Mouse (Mus musculus): Measurements from ENCODE around the gene Prickle2. TPM values are rescaled to one million over a fixed set of nuclear protein-coding genes. Genes with fewer than 3 reads are reported as not detected.

The Prickle2 gene
- polyA plus RNA-seq, 1 experiment from 2014 or later, result 0.35 TPM

- ATAC-seq (ENCODE audit: low read depth), result no peak
These were observed 80.0 kb downstream of the Prickle2 start for GRCm38 (mm10) chr6:92625923-92626322.

DNA sequence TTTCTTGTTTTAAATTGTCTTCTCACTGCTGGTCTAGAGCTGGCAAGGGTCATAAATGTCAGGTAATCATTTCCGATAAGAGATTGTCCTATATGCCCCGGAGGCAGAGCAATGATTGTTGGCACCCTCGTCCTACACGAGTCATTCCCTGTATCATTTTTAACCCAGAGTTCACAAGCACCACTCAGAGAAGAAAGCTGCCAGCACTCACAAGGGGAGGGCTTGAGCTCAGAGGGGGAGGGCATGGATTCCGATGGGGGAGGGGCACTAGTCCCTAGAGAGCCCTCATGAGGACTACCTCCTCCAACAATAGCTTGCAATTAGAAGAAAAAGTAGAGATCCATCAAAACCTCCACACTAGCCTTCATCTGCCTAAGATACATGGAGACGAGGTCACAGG lies 81.6 kb downstream of the Prickle2 start:
- H3K36me3 ChIP-seq (ENCODE audit: control insufficient read depth, insufficient read depth), result no peaks in the 10 kb centered on the region
- H3K9ac ChIP-seq (ENCODE audit: low read depth, low read length), result no peak overlapping the region
- H3K27ac ChIP-seq (ENCODE audit: low read length), result no peak overlapping the region
- no peak for ATAC-seq (ENCODE audit: low read depth)
- no peaks in the 10 kb centered on the region for H3K4me1 ChIP-seq (ENCODE audit: control insufficient read depth, low read depth, low read length)
- no peak overlapping the region for H3K4me3 ChIP-seq (ENCODE audit: low read depth, low read length)
- no peaks in the 10 kb centered on the region for H3K9me3 ChIP-seq (replicated peaks; ENCODE audit: control insufficient read depth, low read length)
- no peak overlapping the region for H3K4me2 ChIP-seq (ENCODE audit: low read depth, low read length)
- WGBS (ENCODE audit: insufficient replicate concordance), result 55% methylated on average over 6 of the region's 6 CpGs
- H3K27me3 ChIP-seq (ENCODE audit: control insufficient read depth, insufficient read depth, low read depth, low read length), result no peaks in the 10 kb centered on the region

More at GRCm38 (mm10) chr6:92625923-92626322, 80.0 kb downstream of the Prickle2 start:
- no peaks in the 10 kb centered on the region for H3K9me3 ChIP-seq (replicated peaks; ENCODE audit: control insufficient read depth, low read length)
- H3K27ac ChIP-seq (ENCODE audit: low read length), result no peak overlapping the region
- H3K4me2 ChIP-seq (ENCODE audit: low read depth, low read length), result no peak overlapping the region
- H3K9ac ChIP-seq (ENCODE audit: low read depth, low read length), result no peak overlapping the region
- no peaks in the 10 kb centered on the region for H3K36me3 ChIP-seq (ENCODE audit: control insufficient read depth, insufficient read depth)
- H3K4me3 ChIP-seq (ENCODE audit: low read depth, low read length), result no peak overlapping the region
- 40% methylated on average over 1 of the region's 1 CpGs for WGBS (ENCODE audit: insufficient replicate concordance)
- H3K27me3 ChIP-seq (ENCODE audit: control insufficient read depth, insufficient read depth, low read depth, low read length), result no peaks in the 10 kb centered on the region
- no peaks in the 10 kb centered on the region for H3K4me1 ChIP-seq (ENCODE audit: control insufficient read depth, low read depth, low read length)

- Histone ChIP-seq H3K9ac (ENCODE audit: low read depth, low read length) (no peak overlapping the region), H3K9me3 (replicated peaks; ENCODE audit: control insufficient read depth, low read length) (no peaks in the 10 kb centered on the region), H3K4me2 (ENCODE audit: low read depth, low read length) (no peak overlapping the region), H3K4me3 (ENCODE audit: low read depth, low read length) (no peak overlapping the region), H3K27ac (ENCODE audit: low read length) (no peak overlapping the region), H3K27me3 (ENCODE audit: control insufficient read depth, insufficient read depth, low read depth, low read length) (no peaks in the 10 kb centered on the region), H3K4me1 (ENCODE audit: control insufficient read depth, low read depth, low read length) (no peaks in the 10 kb centered on the region), H3K36me3 (ENCODE audit: control insufficient read depth, insufficient read depth) (no peaks in the 10 kb centered on the region)
- 58% methylated on average over 2 of the region's 2 CpGs for WGBS (ENCODE audit: insufficient replicate concordance)
- no peak for ATAC-seq (ENCODE audit: low read depth)
These were observed 88.8 kb downstream of the Prickle2 start for GRCm38 (mm10) chr6:92617183-92617582.

DNA sequence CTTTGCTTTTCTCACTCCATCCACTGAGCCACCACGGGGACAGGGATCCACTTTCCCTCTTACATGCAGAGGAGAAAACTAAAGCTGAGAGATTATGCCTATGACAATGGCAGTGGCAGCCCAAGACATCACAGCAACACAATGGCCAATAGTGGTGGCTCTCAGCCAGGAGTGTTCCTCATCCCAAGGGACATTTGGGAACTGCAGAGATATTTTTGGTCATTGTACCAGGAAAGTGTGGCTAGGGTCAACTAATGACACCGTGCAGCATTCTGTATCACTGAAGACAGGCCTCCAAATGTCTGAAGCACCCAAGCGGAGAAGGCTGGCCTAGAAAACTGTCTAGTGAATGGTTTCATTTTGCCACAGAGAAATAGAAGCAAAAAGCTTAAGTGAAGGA lies 91.2 kb downstream of the Prickle2 start:
- ATAC-seq (ENCODE audit: low read depth), result no peak
- Histone ChIP-seq H3K9me3 (replicated peaks; ENCODE audit: control insufficient read depth, low read length) (no peaks in the 10 kb centered on the region), H3K4me2 (ENCODE audit: low read depth, low read length) (no peak overlapping the region), H3K27me3 (ENCODE audit: control insufficient read depth, insufficient read depth, low read depth, low read length) (no peaks in the 10 kb centered on the region), H3K4me1 (ENCODE audit: control insufficient read depth, low read depth, low read length) (no peaks in the 10 kb centered on the region), H3K9ac (ENCODE audit: low read depth, low read length) (no peak overlapping the region), H3K27ac (ENCODE audit: low read length) (no peak overlapping the region), H3K4me3 (ENCODE audit: low read depth, low read length) (no peak overlapping the region), H3K36me3 (ENCODE audit: control insufficient read depth, insufficient read depth) (no peaks in the 10 kb centered on the region)
- 54% methylated on average over 3 of the region's 3 CpGs for WGBS (ENCODE audit: insufficient replicate concordance)

DNA sequence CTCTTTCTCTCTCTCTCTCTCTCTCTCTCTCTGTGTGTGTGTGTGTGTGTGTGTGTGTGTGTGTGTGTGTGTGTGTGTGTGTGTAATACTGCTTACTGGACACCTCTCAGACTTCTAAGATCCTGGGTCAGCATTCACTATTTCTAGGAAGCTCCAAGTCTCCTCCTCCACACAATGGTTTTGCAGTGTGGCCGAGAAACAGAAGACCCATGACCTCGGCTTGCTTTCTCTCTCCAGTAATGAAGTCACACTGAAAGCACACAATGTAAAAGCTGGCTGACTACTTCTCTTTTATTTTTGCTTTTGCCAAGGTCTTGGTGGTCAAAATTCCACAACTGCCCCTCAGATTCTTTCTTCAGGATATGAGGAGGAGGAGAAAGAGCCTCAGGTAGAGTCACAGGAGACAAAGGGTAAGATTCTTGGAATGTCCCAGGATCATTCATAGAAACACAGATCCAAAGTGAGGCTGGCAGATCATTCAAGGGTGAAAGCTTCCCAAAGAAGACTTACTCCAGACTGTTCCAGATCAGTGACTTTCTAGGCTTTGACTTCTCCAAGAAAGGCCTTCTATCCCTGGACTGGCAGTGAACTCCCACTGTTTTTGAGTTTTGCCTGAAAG lies 93.7 kb downstream of the Prickle2 start:
- Histone ChIP-seq H3K4me1 (ENCODE audit: control insufficient read depth, low read depth, low read length) (no peaks in the 10 kb centered on the region), H3K4me3 (ENCODE audit: low read depth, low read length) (no peak overlapping the region), H3K9ac (ENCODE audit: low read depth, low read length) (no peak overlapping the region), H3K27ac (ENCODE audit: low read length) (no peak overlapping the region), H3K4me2 (ENCODE audit: low read depth, low read length) (no peak overlapping the region), H3K27me3 (ENCODE audit: control insufficient read depth, insufficient read depth, low read depth, low read length) (no peaks in the 10 kb centered on the region), H3K36me3 (ENCODE audit: control insufficient read depth, insufficient read depth) (no peaks in the 10 kb centered on the region), H3K9me3 (replicated peaks; ENCODE audit: control insufficient read depth, low read length) (no peaks in the 10 kb centered on the region)
- no peak for ATAC-seq (ENCODE audit: low read depth)
- 48% methylated on average over 2 of the region's 2 CpGs for WGBS (ENCODE audit: insufficient replicate concordance)

DNA sequence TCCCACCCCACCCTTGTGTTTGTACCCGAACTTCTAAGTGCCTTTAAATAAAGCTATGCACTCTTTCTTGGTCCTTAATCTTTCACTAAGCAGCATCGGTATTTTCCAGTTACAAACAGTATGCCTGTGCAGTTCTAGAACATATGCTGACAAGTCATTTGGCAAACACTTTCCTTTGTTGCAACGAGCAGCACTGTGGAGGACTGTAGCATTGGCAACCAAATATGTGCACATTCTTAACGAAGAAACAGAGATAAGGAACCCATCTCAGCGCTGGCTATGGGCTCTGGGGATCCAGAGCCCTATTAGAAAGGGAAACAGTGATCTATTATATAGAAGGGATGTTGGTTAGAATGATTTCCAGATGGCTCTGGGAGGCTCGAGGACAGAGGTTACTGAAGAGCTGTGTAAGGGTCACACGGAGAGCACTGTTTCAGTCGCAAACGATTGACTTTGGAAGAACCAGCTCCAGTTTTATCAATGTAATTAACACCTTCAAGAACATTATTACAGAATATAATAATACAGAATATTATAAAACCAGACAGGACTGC lies 96.2 kb downstream of the Prickle2 start:
- Histone ChIP-seq H3K9me3 (replicated peaks; ENCODE audit: control insufficient read depth, low read length) (no peaks in the 10 kb centered on the region), H3K27ac (ENCODE audit: low read length) (no peak overlapping the region)

GRCm38 (mm10) chr6:92609078-92609477 lies 96.9 kb downstream of the Prickle2 start:
- Histone ChIP-seq H3K27me3 (ENCODE audit: control insufficient read depth, insufficient read depth, low read depth, low read length) (no peaks in the 10 kb centered on the region), H3K4me2 (ENCODE audit: low read depth, low read length) (no peak overlapping the region), H3K4me3 (ENCODE audit: low read depth, low read length) (no peak overlapping the region), H3K9me3 (replicated peaks; ENCODE audit: control insufficient read depth, low read length) (no peaks in the 10 kb centered on the region), H3K27ac (ENCODE audit: low read length) (no peak overlapping the region), H3K36me3 (ENCODE audit: control insufficient read depth, insufficient read depth) (no peaks in the 10 kb centered on the region), H3K9ac (ENCODE audit: low read depth, low read length) (no peak overlapping the region), H3K4me1 (ENCODE audit: control insufficient read depth, low read depth, low read length) (no peaks in the 10 kb centered on the region)
- 61% methylated on average over 3 of the region's 3 CpGs for WGBS (ENCODE audit: insufficient replicate concordance)
- no peak for ATAC-seq (ENCODE audit: low read depth)

More for the DNA sequence above, 96.2 kb downstream of the Prickle2 start:
- Histone ChIP-seq H3K9ac (ENCODE audit: low read depth, low read length) (no peak overlapping the region), H3K27me3 (ENCODE audit: control insufficient read depth, insufficient read depth, low read depth, low read length) (no peaks in the 10 kb centered on the region), H3K4me2 (ENCODE audit: low read depth, low read length) (no peak overlapping the region), H3K36me3 (ENCODE audit: control insufficient read depth, insufficient read depth) (no peaks in the 10 kb centered on the region), H3K4me3 (ENCODE audit: low read depth, low read length) (no peak overlapping the region), H3K4me1 (ENCODE audit: control insufficient read depth, low read depth, low read length) (no peaks in the 10 kb centered on the region)
- ATAC-seq (ENCODE audit: low read depth), result no peak
- 56% methylated on average over 9 of the region's 9 CpGs for WGBS (ENCODE audit: insufficient replicate concordance)

GRCm38 (mm10) chr6:92605156-92605555 lies 100.8 kb downstream of the Prickle2 start:
- Histone ChIP-seq H3K27me3 (ENCODE audit: control insufficient read depth, insufficient read depth, low read depth, low read length) (no peaks in the 10 kb centered on the region), H3K36me3 (ENCODE audit: control insufficient read depth, insufficient read depth) (no peaks in the 10 kb centered on the region), H3K27ac (ENCODE audit: low read length) (no peak overlapping the region), H3K4me1 (ENCODE audit: control insufficient read depth, low read depth, low read length) (no peaks in the 10 kb centered on the region), H3K4me3 (ENCODE audit: low read depth, low read length) (no peak overlapping the region), H3K9ac (ENCODE audit: low read depth, low read length) (no peak overlapping the region), H3K9me3 (replicated peaks; ENCODE audit: control insufficient read depth, low read length) (no peaks in the 10 kb centered on the region), H3K4me2 (ENCODE audit: low read depth, low read length) (no peak overlapping the region)
- 28% methylated on average over 2 of the region's 2 CpGs for WGBS (ENCODE audit: insufficient replicate concordance)
- ATAC-seq (ENCODE audit: low read depth), result no peak

DNA sequence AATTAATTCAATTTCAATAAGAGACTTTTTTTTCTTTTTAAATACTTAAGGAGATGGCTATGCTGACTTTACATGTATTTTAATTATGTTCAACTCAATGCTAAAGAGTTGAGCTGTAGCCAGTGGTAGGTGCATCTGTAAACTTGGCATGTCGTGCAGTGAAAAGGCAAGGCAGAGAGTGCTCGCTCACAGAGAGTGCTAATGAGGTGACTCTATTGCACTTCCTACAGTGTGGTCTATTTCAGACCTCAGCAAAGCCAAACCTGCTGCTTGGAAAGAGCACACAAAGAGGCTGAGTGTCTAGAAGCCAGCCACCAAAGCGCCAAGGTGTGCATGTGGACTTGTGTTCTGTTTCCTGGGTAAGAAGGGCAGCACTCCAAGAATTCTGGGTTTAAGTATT lies 109.6 kb downstream of the Prickle2 start:
- Histone ChIP-seq H3K4me3 (ENCODE audit: low read depth, low read length) (no peak overlapping the region), H3K27ac (ENCODE audit: low read length) (no peak overlapping the region), H3K4me1 (ENCODE audit: control insufficient read depth, low read depth, low read length) (no peaks in the 10 kb centered on the region), H3K9ac (ENCODE audit: low read depth, low read length) (no peak overlapping the region), H3K4me2 (ENCODE audit: low read depth, low read length) (no peak overlapping the region), H3K9me3 (replicated peaks; ENCODE audit: control insufficient read depth, low read length) (no peaks in the 10 kb centered on the region), H3K36me3 (ENCODE audit: control insufficient read depth, insufficient read depth) (no peaks in the 10 kb centered on the region), H3K27me3 (ENCODE audit: control insufficient read depth, insufficient read depth, low read depth, low read length) (no peaks in the 10 kb centered on the region)
- 66% methylated on average over 3 of the region's 3 CpGs for WGBS (ENCODE audit: insufficient replicate concordance)
- no peak for ATAC-seq (ENCODE audit: low read depth)

Measured in liver, embryonic 16.5 days (tissue).